Mouse (Mus musculus): ENCODE results near the gene Smco2.

Gene Smco2

DNA sequence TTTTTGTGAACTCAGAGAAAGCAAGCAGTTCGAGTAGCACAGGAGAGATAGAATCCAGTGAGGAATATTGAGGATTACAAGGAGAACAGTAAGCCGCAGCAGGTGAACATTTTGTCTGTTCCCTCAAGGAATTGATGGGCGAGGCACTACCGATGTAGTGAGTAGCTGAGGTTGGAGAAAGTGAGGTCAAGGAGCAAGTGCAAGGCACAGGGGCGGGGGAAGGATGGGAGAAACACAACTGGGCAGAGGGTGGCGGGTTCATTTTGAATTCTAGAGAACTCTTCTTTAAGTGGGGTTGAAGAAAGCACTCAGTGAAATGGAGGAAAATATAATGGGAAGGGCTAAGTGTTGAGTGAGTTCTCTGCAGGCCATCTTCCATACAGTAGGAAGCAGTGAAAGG, 48.8 kb downstream of the Smco2 start:
- no peak for DNase-seq (ENCODE audit: low spot score in 2 of 2)

DNA sequence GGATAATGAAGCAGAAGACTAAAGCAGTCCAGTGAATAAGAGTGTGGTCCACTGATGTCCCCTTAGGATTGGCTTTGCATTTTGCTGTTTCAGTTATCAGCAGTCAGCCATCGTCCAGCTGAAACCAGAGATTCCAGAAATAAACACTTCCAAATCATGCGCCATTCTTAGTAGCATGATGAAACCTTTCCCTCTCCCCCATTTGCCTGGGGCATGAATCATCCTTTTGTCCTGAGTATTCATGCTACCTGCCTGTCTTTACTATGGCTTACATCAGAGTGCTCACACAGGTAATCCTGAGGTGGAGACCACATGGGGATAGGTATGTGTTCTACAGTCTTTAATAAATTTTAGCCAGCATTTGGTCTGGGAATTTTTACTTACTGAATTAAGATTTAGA, 49.7 kb downstream of the Smco2 start:
- DNase-seq (ENCODE audit: low spot score in 2 of 2) = no peak

DNA sequence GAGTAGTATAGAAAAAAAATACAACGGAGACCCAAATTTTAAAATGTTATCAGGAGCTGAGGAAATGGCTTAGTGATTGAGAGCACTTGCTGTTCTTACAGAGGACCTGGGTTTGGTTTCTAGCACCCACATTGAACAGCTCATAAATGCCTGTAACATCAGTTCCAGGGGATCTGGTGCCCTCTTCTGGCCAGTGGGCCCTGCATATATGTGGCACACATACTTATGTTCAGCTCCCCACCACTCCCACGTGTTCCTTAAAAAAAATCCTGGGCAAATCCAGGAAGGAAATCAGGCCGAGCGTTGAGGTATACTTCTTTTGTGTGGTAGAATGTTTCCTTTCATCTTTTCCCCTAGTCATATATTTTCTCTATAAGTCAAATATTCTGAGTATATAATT, 52.0 kb downstream of the Smco2 start:
- DNase-seq (ENCODE audit: low spot score in 2 of 2) = no peak

DNA sequence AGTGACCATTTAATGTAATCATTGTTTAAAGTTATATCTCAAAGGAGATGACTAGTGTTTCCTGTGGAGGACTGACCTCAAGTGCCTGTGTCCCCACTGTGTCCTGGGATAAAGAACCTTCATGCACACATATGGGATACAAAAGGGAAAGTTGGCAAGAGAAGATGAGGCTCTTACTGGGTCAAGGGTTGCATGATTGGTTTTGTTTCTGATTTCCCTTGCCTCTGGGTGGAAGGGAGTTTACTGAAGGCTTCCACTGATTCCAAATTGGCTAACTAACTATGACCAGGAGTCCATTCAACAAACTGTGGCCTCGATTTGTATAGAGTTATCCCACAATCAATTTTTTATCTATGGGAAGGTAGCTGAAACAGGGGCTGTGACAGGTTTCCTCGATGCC, 53.7 kb downstream of the Smco2 start:
- no peak for DNase-seq (ENCODE audit: low spot score in 2 of 2)

DNA sequence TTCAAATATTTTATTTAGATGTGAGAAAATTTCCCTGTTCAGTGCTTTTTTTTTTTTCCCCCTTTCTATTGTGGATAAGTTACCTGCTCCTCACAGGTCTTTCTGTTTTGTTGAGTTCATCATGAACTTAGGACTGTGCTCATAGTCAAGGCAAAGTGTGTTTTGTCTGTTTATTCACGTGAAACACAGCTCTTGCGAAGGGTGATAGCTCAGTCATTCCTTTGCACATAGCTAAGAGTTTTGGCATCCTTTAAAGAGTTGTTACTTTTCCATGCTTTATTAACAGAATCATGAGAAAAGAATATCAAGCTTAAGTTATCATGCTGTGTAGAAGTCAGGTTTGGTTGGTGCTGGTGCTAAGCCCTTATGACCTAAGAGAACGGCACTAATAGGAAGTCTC, 54.8 kb downstream of the Smco2 start:
- no peak for DNase-seq (ENCODE audit: low spot score in 2 of 2)

DNA sequence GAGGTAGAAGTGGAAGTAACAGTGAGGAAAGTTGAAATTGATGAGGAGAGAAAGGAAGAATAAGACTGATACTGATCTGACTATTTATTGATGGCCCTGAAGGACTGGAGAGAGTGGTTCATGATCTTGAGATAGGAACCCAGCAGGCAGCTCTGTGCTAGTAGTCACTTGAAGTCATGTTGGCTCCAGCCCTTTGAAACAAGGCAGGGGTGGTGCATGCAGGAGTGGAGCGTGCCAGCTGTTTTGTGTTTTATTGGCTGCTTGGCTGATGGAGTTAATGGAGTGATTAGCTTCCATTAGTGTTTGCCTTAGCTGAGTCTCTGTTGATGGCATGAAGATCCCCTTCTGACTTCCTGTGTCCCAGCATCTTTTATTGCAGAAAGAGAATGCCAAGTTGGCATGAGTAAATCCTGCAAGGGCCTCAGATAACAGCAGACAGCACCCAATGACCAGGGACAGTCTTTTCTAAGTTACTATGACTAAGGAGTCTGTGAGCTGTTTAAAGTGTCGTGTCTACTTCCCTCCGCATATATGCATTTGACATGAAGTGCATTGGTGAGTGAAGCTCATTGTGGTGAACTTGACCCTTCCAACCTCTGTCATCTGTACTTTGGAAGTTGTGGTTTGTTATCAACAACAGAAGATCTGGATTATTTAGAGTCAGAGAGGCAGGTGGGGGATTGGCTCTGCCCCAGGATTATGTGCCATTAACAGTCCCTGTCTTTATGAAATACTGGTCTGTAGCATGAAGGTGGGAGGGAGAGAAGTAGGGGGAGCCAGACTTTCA, 56.3 kb downstream of the Smco2 start:
- DNase-seq (ENCODE audit: low spot score in 2 of 2) = no peak

DNA sequence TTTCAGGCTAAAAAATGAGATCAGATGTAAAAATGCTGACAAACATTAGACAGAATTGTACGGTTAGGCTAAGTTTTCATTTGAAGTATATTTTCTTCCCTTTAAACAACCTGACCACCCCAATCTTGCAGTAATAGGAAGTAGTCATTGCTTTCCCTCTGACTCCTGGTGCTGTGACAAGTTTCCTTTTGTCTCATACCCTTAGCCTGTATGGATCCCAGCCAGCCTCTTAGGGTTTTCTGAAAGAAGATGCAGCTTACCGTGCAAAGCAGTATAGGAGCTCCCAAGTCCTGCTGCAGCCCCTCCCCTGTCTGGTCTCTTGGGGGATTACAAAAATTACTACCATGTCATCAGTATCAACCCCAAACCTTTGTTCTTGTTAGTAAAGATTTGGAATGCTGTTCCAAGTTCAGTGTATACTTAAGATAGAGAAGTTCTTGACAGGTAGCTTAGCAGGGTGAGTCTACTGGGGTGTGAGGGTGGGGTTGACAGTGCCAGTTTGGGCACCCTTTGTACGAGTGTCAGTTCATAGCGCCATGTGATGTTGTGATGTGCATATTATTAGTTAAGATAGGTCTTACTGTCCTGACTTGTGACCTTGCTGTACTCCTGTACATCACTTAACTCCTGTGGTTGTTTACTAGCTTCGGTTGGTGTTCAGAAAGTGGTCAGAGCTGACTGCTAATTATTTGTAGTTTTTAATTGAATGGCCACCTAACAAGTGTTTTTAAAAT, 57.3 kb downstream of the Smco2 start:
- no peak for DNase-seq (ENCODE audit: low spot score in 2 of 2)

DNA sequence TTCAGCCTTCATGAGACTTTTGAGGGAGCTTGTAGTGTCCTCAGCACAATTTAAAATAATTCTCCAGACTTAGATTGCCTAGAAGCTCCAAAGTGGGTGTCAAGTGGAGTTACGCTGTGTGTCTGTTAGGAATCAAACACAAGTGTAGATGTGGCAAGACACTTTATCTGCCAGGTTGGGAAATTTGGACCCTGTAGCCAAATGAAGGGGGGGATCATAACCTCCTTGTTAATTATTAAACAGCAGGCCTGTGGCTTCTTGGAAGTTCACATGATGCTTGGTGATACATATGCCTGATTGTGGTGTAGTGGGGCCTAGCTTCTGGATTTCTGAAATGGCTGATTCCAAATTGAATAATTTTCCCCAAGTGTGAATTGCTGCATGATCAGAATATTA, 57.9 kb downstream of the Smco2 start:
- DNase-seq (ENCODE audit: low spot score in 2 of 2) = no peak

DNA sequence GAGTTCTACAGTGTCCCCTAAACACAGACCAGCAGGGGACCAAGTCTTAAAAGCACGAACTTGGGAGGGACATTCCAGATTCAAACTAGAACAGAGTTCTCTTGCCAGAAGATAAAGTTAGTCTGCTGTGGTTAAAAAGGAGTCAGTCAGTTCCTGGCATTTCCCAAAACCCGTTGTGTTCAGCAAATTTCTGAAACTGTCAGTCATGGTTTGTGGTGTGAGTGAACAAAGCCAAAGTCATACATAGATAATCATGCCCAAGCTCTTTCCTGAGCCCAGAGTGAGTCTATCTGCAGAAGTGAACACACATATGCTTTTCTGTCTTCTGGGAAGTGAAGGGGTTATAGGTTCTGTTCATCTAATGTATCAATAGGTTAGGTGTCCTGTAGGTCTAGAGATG, 58.9 kb downstream of the Smco2 start:
- DNase-seq (ENCODE audit: low spot score in 2 of 2) = no peak

DNA sequence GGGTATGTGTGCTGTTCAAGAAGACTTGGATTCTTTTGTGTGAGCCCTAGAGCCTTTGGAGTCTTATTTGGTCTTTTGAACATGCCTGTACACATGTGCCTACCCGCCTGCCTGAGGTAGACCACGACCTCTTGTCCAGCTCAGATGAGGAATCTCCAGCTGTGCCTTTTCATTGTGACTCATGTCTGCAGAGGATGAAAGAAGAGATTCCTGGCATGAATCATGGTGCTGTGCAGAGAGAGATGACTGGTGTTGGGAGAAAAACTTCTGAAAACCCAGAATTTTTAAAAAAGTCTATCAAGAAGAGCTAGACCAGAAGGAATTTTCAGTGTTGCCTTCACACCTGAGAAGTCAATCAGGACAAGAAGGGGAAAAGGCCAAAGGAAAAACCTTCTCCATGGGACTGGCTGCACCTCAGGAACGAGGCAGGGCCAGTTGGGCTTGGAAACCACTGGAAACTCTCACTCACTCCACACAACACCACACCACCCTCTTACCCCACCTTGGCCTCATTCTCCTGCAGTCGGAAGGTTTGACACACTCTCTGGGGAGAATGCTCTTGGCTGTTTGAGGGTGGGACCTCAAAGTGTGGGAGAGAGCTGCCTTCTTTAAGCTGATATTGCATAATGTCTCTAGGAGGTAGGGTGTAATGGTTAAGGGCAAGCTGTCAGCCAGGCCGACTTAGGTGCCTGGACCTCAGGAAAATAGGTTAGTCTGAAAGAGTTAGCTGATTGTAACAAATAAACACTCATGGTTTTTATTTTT, 60.0 kb downstream of the Smco2 start:
- no peak for DNase-seq (ENCODE audit: low spot score in 2 of 2)

DNA sequence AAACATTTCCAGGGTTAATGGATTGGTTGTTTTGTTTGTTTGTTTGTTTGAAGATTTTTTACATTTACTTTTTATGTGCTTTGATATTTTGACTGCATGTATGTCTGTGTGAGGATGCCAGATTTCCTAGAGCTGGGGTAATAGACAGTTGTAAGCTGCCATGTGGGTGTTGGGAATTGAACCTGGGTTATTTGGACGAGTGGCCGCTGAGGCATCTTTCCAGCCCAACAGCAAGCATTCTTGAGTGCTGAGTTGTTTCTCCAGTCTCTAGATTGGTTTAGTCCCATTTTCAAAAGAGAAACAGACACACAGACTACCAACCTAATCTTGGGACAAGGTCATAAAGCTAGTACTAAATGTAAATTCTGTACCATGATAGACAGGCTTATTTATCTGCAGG, 60.9 kb downstream of the Smco2 start:
- DNase-seq (ENCODE audit: low spot score in 2 of 2) = no peak

DNA sequence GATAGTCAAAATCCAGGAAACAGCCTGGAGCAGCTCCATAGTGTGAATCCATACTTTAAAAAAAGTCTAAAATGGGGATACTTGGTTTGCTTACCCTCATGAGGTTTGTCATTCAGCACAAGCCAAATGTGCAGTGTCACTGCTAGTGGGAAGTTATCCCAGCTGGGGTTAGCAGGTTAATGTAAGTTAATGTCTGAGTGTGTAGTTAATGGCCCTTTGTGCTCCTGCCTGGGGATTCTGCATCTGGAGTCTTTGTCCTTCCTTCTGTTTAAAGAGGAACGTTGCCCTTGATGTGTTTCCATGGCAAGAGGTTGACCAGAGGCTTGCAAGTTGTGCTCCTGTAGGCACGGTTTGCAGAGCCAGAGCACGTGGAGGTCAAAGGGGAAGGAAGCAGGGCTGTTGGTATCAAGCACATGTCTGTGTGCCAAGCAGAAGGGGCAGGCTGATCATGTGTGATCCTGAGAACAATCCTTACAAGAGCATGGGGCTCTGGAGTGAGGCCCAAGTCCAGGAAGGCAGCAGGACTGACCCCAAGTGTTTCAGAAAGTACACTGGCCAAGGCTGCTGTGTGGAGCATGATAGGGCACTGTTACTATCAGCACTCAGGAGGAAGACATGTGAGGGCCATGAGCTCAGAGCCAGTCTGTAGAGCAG, 63.1 kb downstream of the Smco2 start:
- no peak for DNase-seq (ENCODE audit: low spot score in 2 of 2)

DNA sequence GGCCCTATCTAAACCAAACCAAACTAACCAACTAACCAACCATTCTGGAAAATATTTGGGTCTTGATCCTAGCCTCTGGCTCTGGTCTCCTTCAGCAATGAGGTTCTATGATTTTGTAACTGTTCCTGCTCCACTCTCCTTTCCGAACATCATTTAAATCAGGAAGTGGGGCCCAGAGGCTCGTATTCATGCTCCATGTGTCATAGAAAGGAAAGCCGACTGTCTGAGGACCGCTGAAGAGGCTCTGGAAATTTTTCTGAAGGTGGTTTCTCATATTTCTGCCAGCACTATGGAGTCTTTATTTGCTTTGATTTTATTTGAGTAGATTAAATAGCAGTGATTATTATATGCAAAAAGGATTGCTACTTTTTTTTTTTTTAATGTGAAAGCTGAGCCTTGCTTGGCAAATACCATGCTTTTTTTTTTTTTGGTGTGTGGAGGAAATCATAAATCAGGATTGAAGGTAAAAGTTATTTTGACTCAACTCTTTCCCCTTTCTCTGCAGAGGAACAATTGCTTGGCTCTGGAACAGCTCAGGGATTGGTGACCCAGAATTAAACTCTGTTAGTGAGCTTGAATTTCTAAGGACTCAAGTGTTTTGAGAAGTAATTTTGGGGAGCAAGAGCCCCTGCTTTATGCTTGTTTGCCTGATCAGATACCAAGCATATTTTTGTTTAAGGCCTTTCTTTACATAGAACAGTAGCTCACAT, 63.7 kb downstream of the Smco2 start:
- no peak for DNase-seq (ENCODE audit: low spot score in 2 of 2)

DNA sequence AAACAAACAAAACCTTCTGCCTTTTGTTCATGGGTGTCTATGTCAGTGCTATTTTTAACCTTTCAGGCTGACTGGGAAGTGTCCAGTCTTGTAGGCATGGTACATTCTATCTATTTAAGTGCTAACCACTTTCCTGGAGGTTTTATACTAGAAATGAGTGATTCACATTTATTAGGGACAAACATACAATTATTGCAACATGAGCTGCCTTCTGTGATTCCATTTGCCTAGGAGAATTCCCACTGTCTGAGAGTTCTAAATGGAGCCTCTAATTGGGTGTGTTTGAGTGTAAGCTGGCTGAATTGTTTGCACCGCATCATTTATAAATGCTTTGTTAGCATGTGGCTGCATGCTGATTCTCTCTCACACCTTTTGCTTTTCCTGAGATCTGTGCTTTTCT, 65.9 kb downstream of the Smco2 start:
- no peak for DNase-seq (ENCODE audit: low spot score in 2 of 2)

DNA sequence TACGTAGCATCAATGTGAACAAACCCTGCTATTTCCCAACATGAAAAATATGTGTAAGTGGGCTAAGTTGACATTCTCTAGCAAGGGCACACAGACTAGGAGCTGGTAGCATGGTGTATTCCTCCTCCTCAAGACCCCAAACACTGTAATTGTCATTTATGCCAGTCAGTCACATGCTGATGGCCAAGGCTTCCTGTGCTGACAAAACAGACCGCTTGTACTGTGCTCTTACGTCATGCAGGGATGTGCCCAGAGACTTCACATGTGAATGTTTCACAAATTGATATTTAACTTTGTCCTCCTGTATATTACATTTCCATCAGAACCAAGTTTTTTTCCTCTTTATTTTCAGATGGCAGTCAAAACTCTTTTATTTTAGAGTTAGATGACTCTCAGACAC, 67.5 kb downstream of the Smco2 start:
- no peak for DNase-seq (ENCODE audit: low spot score in 2 of 2)

DNA sequence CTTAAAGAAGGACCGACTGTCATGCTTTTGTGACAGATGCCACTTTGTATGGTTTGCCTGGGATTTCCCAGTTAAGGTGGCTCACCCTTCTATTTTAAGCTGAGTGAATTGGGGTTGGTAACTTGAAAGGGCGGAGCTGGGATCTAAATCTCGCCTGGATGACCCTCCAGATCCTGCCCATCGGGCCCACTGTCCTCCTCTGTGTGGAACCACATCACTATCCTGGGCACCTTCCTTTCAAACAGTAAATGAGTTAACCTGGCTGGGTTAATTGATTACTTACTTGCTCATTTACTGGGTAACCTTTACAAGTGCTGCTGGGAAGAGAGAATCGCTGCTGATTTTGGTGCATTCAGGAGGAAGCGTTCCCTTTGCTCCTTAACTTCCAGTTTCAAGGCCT, 68.4 kb downstream of the Smco2 start:
- no peak for DNase-seq (ENCODE audit: low spot score in 2 of 2)

Data from frontal cortex, postnatal 14 days (tissue).